Mouse (Mus musculus): ENCODE measurements at regions not wholly inside any gene's neighbourhood (a gene's known extent, or its start where the extent isn't known, plus 50 kb on each side); places are given as distances from the start of the nearest gene placed in this dataset.

GRCm38 (mm10) chr17:66233451-66233951, 110.2 kb downstream of the Ddx11 start:
- H3K4me2 ChIP-seq (replicated peaks): no peak overlapping the region
- H3K27me3 ChIP-seq (replicated peaks): no peaks in the 10 kb centered on the region
- no peak for ATAC-seq (ENCODE audit: low FRiP score, low read depth)
- no peak overlapping the region for H3K4me3 ChIP-seq
- no peaks in the 10 kb centered on the region for H3K36me3 ChIP-seq
- no peaks in the 10 kb centered on the region for H3K4me1 ChIP-seq
- 53% methylated on average over 12 of the region's 12 CpGs for WGBS
- H3K27ac ChIP-seq: no peak overlapping the region
- H3K9me3 ChIP-seq: no peaks in the 10 kb centered on the region
- H3K9ac ChIP-seq: no peak overlapping the region

GRCm38 (mm10) chr17:66234432-66234831, 111.1 kb downstream of the Ddx11 start:
- Histone ChIP-seq H3K4me1 (no peaks in the 10 kb centered on the region), H3K9ac (no peak overlapping the region), H3K27ac (no peak overlapping the region), H3K4me2 (replicated peaks) (no peak overlapping the region), H3K9me3 (no peaks in the 10 kb centered on the region), H3K36me3 (no peaks in the 10 kb centered on the region), H3K27me3 (replicated peaks) (no peaks in the 10 kb centered on the region), H3K4me3 (no peak overlapping the region)
- ATAC-seq (ENCODE audit: low FRiP score, low read depth): no peak
- 82% methylated on average over 19 of the region's 19 CpGs for WGBS

DNA sequence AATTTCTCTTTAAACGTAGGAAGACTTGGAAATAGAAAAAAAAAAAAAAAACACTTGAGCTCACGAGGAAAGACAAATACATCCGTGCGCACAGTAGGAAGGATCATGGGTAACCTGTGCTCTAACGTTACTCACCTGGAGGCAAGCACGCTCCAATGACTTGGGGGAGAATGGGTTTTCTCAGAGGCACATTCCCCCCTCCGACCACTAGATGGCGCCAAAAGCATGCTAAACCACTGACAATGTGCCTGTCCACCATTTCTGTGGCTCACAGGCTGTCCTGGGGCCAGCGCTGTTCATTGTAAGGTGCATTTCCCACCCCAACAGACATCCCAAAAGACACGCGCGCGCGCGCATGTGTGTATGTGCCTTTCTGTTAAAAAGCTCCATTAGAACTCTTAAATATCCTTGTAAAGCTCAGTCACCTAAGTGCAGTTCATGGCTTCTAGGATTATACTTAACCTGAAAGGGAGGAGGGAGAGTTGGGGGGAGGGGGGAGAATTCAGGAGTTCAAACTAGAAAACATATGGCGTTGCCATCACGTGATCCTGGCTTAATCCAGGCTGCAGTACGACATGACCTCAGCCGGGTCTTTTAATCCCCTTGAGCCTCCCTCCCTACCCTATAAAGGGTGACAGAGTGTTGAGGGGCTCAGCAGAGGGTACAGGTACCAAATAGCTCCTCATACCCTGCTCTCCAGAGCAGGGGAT, 111.9 kb downstream of the Ddx11 start:
- H3K4me3 ChIP-seq: no peak overlapping the region
- peak overlapping the region; percentile 45 for H3K4me2 ChIP-seq (replicated peaks)
- H3K9ac ChIP-seq: no peak overlapping the region
- no peak overlapping the region for H3K27ac ChIP-seq
- peak; percentile 91 for ATAC-seq (ENCODE audit: low FRiP score, low read depth)
- H3K9me3 ChIP-seq: no peaks in the 10 kb centered on the region
- no peaks in the 10 kb centered on the region for H3K4me1 ChIP-seq
- WGBS: 6% methylated on average over 19 of the region's 19 CpGs
- no peaks in the 10 kb centered on the region for H3K36me3 ChIP-seq
- H3K27me3 ChIP-seq (replicated peaks): no peaks in the 10 kb centered on the region

- 78% methylated on average over 15 of the region's 15 CpGs for WGBS
- Histone ChIP-seq H3K4me3 (no peak overlapping the region), H3K27ac (no peak overlapping the region), H3K36me3 (no peaks in the 10 kb centered on the region), H3K4me1 (no peaks in the 10 kb centered on the region), H3K27me3 (replicated peaks) (no peaks in the 10 kb centered on the region), H3K9me3 (no peaks in the 10 kb centered on the region), H3K9ac (no peak overlapping the region), H3K4me2 (replicated peaks) (peak overlapping the region; percentile 45)
- no peak for ATAC-seq (ENCODE audit: low FRiP score, low read depth)
These were observed 112.6 kb downstream of the Ddx11 start for GRCm38 (mm10) chr17:66235806-66236335.

- H3K4me1 ChIP-seq: peaks cover 8% of the 10 kb centered on the region
- H3K9me3 ChIP-seq: no peaks in the 10 kb centered on the region
- no peak overlapping the region for H3K4me3 ChIP-seq
- H3K27me3 ChIP-seq (replicated peaks): no peaks in the 10 kb centered on the region
- no peaks in the 10 kb centered on the region for H3K36me3 ChIP-seq
- ATAC-seq (ENCODE audit: low FRiP score, low read depth): no peak
- no peak overlapping the region for H3K27ac ChIP-seq
- H3K4me2 ChIP-seq (replicated peaks): peak overlapping the region; percentile 2
- no peak overlapping the region for H3K9ac ChIP-seq
- 21% methylated on average over 9 of the region's 9 CpGs for WGBS
These were observed 118.7 kb downstream of the Ddx11 start for GRCm38 (mm10) chr17:66241868-66242622.

GRCm38 (mm10) chr17:66244183-66244582, 120.9 kb downstream of the Ddx11 start:
- 94% methylated on average over 14 of the region's 14 CpGs for WGBS
- no peak overlapping the region for H3K27ac ChIP-seq
- H3K4me2 ChIP-seq (replicated peaks): no peak overlapping the region
- no peaks in the 10 kb centered on the region for H3K9me3 ChIP-seq
- H3K9ac ChIP-seq: no peak overlapping the region
- H3K4me1 ChIP-seq: peaks cover 8% of the 10 kb centered on the region
- H3K27me3 ChIP-seq (replicated peaks): no peaks in the 10 kb centered on the region
- no peak overlapping the region for H3K4me3 ChIP-seq
- no peak for ATAC-seq (ENCODE audit: low FRiP score, low read depth)
- H3K36me3 ChIP-seq: no peaks in the 10 kb centered on the region

DNA sequence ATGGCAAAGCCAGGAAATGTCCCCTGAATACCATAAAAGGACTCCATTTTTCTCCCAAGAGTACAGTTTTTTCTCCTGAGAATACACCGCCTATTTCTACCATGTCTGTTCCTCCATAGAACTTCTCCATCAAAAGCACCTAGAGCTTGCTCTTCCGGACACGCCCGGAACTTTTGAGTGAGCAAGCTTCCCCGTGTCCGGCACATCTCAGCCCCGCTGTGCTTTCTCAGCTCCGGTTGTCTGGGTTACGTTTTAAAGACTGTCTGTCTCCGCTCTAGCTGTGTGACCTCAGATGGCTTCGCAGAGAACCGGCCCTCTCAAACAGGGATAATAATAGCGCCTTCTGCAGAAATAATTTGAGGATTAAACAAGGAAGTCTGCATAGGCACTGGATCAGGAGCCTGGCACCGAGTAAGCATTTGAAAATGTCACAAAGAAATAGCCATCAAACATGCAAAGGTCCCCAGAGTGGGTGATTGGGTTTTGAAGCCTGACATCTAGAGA, 122.8 kb downstream of the Ddx11 start:
- no peak for ATAC-seq (ENCODE audit: low FRiP score, low read depth)
- H3K9me3 ChIP-seq: no peaks in the 10 kb centered on the region
- H3K4me1 ChIP-seq: peaks cover 8% of the 10 kb centered on the region
- 78% methylated on average over 14 of the region's 14 CpGs for WGBS
- H3K4me2 ChIP-seq (replicated peaks): no peak overlapping the region
- no peak overlapping the region for H3K9ac ChIP-seq
- H3K27ac ChIP-seq: no peak overlapping the region
- H3K27me3 ChIP-seq (replicated peaks): no peaks in the 10 kb centered on the region
- H3K4me3 ChIP-seq: no peak overlapping the region
- H3K36me3 ChIP-seq: no peaks in the 10 kb centered on the region

GRCm38 (mm10) chr17:66251495-66251894, 128.2 kb downstream of the Ddx11 start:
- no peak for ATAC-seq (ENCODE audit: low FRiP score, low read depth)
- no peaks in the 10 kb centered on the region for H3K36me3 ChIP-seq
- no peaks in the 10 kb centered on the region for H3K27me3 ChIP-seq (replicated peaks)
- H3K4me2 ChIP-seq (replicated peaks): no peak overlapping the region
- no peak overlapping the region for H3K4me3 ChIP-seq
- H3K4me1 ChIP-seq: no peaks in the 10 kb centered on the region
- 89% methylated on average over 2 of the region's 2 CpGs for WGBS
- H3K9me3 ChIP-seq: no peaks in the 10 kb centered on the region
- H3K27ac ChIP-seq: no peak overlapping the region
- H3K9ac ChIP-seq: no peak overlapping the region

DNA sequence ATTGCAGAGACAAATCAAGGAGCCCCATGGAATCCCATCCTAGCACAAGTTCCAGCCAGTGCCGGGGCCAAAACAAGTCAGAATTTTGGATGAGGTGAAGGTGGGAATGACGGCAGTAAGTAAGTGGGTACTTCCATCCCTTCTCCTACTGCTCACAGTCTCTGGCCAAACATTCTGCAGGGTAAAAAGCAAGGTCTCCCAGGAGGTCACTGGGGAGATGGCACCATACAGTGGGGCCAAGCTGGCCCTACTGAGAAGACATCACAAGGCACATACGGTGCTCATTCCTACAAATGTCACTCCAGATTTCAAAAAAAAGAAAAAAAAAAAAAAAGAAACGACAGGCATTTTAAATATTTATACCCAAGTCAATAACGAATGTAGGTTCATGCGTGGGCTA, 129.6 kb downstream of the Ddx11 start:
- H3K27me3 ChIP-seq (replicated peaks): no peaks in the 10 kb centered on the region
- no peaks in the 10 kb centered on the region for H3K9me3 ChIP-seq
- no peak overlapping the region for H3K4me3 ChIP-seq
- no peak overlapping the region for H3K4me2 ChIP-seq (replicated peaks)
- no peaks in the 10 kb centered on the region for H3K4me1 ChIP-seq
- H3K36me3 ChIP-seq: no peaks in the 10 kb centered on the region
- H3K27ac ChIP-seq: no peak overlapping the region
- no peak for ATAC-seq (ENCODE audit: low FRiP score, low read depth)
- no peak overlapping the region for H3K9ac ChIP-seq
- 88% methylated on average over 6 of the region's 6 CpGs for WGBS

DNA sequence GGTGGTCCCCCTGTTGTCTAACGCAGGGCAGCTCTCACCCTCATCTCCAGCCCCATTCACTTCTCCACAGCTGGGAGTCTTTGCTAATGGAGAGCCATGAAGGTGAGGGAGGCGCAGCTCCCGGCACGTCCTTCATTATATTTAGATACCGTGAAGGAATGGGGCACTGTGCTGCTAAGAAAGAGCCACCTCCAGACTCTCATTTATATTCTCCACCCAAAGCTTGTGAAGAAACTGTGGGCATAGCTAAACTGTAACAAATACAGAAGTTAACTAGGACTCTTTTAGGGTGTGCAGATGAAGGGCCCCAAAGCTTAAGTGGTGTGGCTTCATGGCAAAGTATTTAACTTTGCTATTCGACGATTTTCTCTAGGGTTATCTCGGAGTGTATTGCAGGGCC, 136.4 kb downstream of the Ddx11 start:
- no peak overlapping the region for H3K4me3 ChIP-seq
- 66% methylated on average over 8 of the region's 8 CpGs for WGBS
- H3K9ac ChIP-seq: no peak overlapping the region
- no peaks in the 10 kb centered on the region for H3K9me3 ChIP-seq
- no peak overlapping the region for H3K4me2 ChIP-seq (replicated peaks)
- ATAC-seq (ENCODE audit: low FRiP score, low read depth): no peak
- H3K4me1 ChIP-seq: no peaks in the 10 kb centered on the region
- no peaks in the 10 kb centered on the region for H3K36me3 ChIP-seq
- H3K27me3 ChIP-seq (replicated peaks): no peaks in the 10 kb centered on the region
- no peak overlapping the region for H3K27ac ChIP-seq

DNA sequence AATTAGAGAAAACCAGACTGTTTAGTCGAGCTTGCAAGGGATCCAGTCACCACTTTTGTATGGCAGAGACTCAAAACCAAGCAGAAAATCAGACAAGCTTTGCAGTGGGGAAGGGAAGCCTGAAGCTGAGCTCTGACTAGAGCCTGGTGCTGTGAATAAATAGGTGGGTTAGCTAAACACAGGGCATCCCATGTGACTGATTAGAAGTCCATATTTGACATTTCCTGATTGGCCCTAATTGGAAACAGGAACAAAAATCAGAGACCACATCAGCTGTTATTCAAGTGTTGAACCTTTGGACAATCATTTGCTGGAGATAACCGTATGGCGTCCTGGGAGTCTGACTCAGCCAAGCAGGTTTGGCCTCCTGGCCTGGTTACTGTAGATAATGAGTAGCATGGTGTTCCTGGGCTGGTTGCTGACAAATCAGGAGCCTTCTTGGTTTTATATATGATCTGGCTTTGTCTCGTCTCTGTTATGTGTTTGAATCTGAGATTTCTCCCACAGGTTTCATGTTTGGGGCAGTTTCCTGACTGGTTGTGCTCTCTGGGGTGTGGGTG, 139.4 kb downstream of the Ddx11 start:
- Histone ChIP-seq H3K36me3 (no peaks in the 10 kb centered on the region), H3K27me3 (replicated peaks) (no peaks in the 10 kb centered on the region), H3K4me3 (no peak overlapping the region), H3K9ac (no peak overlapping the region), H3K4me2 (replicated peaks) (no peak overlapping the region), H3K9me3 (no peaks in the 10 kb centered on the region), H3K4me1 (no peaks in the 10 kb centered on the region), H3K27ac (no peak overlapping the region)
- WGBS: 85% methylated on average over 4 of the region's 4 CpGs
- ATAC-seq (ENCODE audit: low FRiP score, low read depth): no peak

DNA sequence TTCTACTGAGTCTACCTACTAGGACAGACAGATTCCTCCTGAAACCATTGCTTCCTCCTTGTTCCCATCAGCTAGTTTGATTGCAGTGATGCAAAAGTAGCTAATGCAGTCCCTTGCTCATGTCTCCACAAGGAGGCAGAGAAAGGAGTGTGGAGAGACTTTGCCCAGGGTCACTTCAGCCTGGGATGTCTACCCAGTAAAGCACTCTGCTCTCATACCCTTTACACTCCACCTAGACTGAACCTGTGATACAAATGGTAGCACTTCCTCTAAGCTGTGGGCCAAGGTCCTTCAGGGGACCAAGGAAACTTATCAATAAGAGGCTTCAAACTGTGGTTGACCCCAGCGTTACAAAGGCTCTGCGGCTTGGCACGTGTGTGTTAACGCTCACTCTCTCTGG, 140.1 kb downstream of the Ddx11 start:
- H3K4me3 ChIP-seq: no peak overlapping the region
- no peaks in the 10 kb centered on the region for H3K4me1 ChIP-seq
- H3K36me3 ChIP-seq: no peaks in the 10 kb centered on the region
- no peak overlapping the region for H3K27ac ChIP-seq
- 93% methylated on average over 4 of the region's 4 CpGs for WGBS
- H3K9ac ChIP-seq: no peak overlapping the region
- no peaks in the 10 kb centered on the region for H3K9me3 ChIP-seq
- no peaks in the 10 kb centered on the region for H3K27me3 ChIP-seq (replicated peaks)
- H3K4me2 ChIP-seq (replicated peaks): no peak overlapping the region
- ATAC-seq (ENCODE audit: low FRiP score, low read depth): no peak

Data from neural tube, embryonic 12.5 days (tissue).